Mouse (Mus musculus) hindbrain, embryonic 11.5 days (tissue): ENCODE data around the gene Snx10. TPM values are rescaled to one million over a fixed set of nuclear protein-coding genes. Genes with fewer than 3 reads are reported as not detected.

Source experiments
- ATAC-seq: fragments of 200-750 bp; cut with Nextera tagmentation; 2 replicates; pipeline ENCODE4 v1.8.0; 2017; ENCODE audit warnings: mild to moderate bottlenecking, moderate TSS enrichment, moderate library complexity; ENCODE audit not compliant: low FRiP score
- DNase-seq: peaks from one replicate; pipeline ENCODE4 v3.0.0-alpha.2; 2015; ENCODE audit warnings: low spot score
- H3K27ac ChIP-seq: fragments of 300-500 bp; sonication (generic); 2 replicates; pipeline ENCODE4 v1.5.1; 2014; ENCODE audit warnings: mild to moderate bottlenecking, low read depth, low read length
- H3K27me3 ChIP-seq: fragments of 300-500 bp; sonication (generic); 2 replicates; pipeline ENCODE4 v1.6.1; 2014; ENCODE audit warnings: mild to moderate bottlenecking, low read length, moderate library complexity, mixed read lengths; ENCODE audit not compliant: control insufficient read depth, insufficient read depth
- H3K36me3 ChIP-seq: fragments of 300-500 bp; sonication (generic); 2 replicates; pipeline ENCODE4 v1.6.1; 2014; ENCODE audit warnings: mild to moderate bottlenecking, low read length, moderate library complexity, mixed read lengths; ENCODE audit not compliant: control insufficient read depth, insufficient read depth
- H3K4me1 ChIP-seq: fragments of 300-500 bp; sonication (generic); replicated peaks from 2 replicates; pipeline ENCODE4 v1.6.1; 2014; ENCODE audit warnings: low read length, mixed read lengths; ENCODE audit not compliant: control insufficient read depth, insufficient read depth
- H3K4me2 ChIP-seq: fragments of 300-500 bp; sonication (generic); replicated peaks from 2 replicates; pipeline ENCODE4 v1.6.1; 2014; ENCODE audit warnings: mild to moderate bottlenecking, low read depth, low read length
- H3K4me3 ChIP-seq: fragments of 300-500 bp; sonication (generic); 2 replicates; pipeline ENCODE4 v1.5.1; 2014; ENCODE audit warnings: low read depth, low read length
- H3K9ac ChIP-seq: fragments of 300-500 bp; sonication (generic); 2 replicates; pipeline ENCODE4 v1.6.1; 2014; ENCODE audit warnings: low read depth, low read length
- H3K9me3 ChIP-seq: fragments of 300-500 bp; sonication (generic); 2 replicates; pipeline ENCODE4 v1.6.1; 2016; ENCODE audit warnings: low read length; ENCODE audit not compliant: control insufficient read depth
- WGBS: fragments of 180-500 bp; shearing (Covaris S2); extraction: QIAGEN DNeasy Blood & Tissue Kit; methylation state at CpG from one replicate; pipeline ENCODE4 v1.1.7; 2014; 5-methylcytosine and 5-hydroxymethylcytosine counted together
- polyA plus RNA-seq: library from polyadenylated mRNA; unstranded; fragments of >200 nt; fragmentation: Nextera tagmentation; extraction: Ambion mirVana; gene quantifications from 2 replicates; pipeline ENCODE4 v1.2.1, GENCODE M21; 2014

Snx10 gene
- polyA plus RNA-seq, 1 experiment from 2014 or later, result 47.6 TPM

GRCm38 (mm10) chr6:51566771-51567680 is 43.3 kb downstream of the Snx10 start:
- DNase-seq (no peak), ATAC-seq (no peak)
- H3K27ac ChIP-seq, result no peak overlapping the region
- H3K9ac ChIP-seq, result no peak overlapping the region
- no peaks in the 10 kb centered on the region for H3K9me3 ChIP-seq
- H3K36me3 ChIP-seq, result no peaks in the 10 kb centered on the region
- WGBS, result 74% methylated on average over 14 of the region's 14 CpGs
- H3K4me3 ChIP-seq, result no peak overlapping the region
- no peaks in the 10 kb centered on the region for H3K4me1 ChIP-seq
- no peaks in the 10 kb centered on the region for H3K27me3 ChIP-seq
- no peak overlapping the region for H3K4me2 ChIP-seq

- 82% methylated on average over 8 of the region's 8 CpGs for WGBS
- H3K9ac ChIP-seq, result no peak overlapping the region
- H3K4me1 ChIP-seq, result no peaks in the 10 kb centered on the region
- DNase-seq (no peak), ATAC-seq (no peak)
- H3K27ac ChIP-seq, result no peak overlapping the region
- no peaks in the 10 kb centered on the region for H3K27me3 ChIP-seq
- no peak overlapping the region for H3K4me3 ChIP-seq
- no peaks in the 10 kb centered on the region for H3K36me3 ChIP-seq
- H3K9me3 ChIP-seq, result no peaks in the 10 kb centered on the region
- H3K4me2 ChIP-seq, result no peak overlapping the region
Observed at GRCm38 (mm10) chr6:51569086-51569485, 45.4 kb downstream of the Snx10 start.

GRCm38 (mm10) chr6:51573136-51573535 is 49.4 kb downstream of the Snx10 start:
- H3K27ac ChIP-seq, result no peak overlapping the region
- no peaks in the 10 kb centered on the region for H3K9me3 ChIP-seq
- WGBS, result 81% methylated on average over 4 of the region's 4 CpGs
- no peak overlapping the region for H3K4me3 ChIP-seq
- no peaks in the 10 kb centered on the region for H3K4me1 ChIP-seq
- DNase-seq (no peak), ATAC-seq (no peak)
- no peak overlapping the region for H3K9ac ChIP-seq
- no peaks in the 10 kb centered on the region for H3K36me3 ChIP-seq
- no peak overlapping the region for H3K4me2 ChIP-seq
- H3K27me3 ChIP-seq, result no peaks in the 10 kb centered on the region

GRCm38 (mm10) chr6:51574132-51574531 is 50.4 kb downstream of the Snx10 start:
- no peak for ATAC-seq
- H3K27me3 ChIP-seq, result no peaks in the 10 kb centered on the region
- no peaks in the 10 kb centered on the region for H3K36me3 ChIP-seq
- 93% methylated on average over 13 of the region's 13 CpGs for WGBS
- H3K4me3 ChIP-seq, result no peak overlapping the region
- H3K9ac ChIP-seq, result no peak overlapping the region
- no peak overlapping the region for H3K27ac ChIP-seq
- no peak for DNase-seq
- no peak overlapping the region for H3K4me2 ChIP-seq
- no peaks in the 10 kb centered on the region for H3K9me3 ChIP-seq
- H3K4me1 ChIP-seq, result no peaks in the 10 kb centered on the region

GRCm38 (mm10) chr6:51578415-51578814 is 54.7 kb downstream of the Snx10 start:
- no peaks in the 10 kb centered on the region for H3K36me3 ChIP-seq
- ATAC-seq (no peak), DNase-seq (no peak)
- H3K9ac ChIP-seq, result no peak overlapping the region
- WGBS, result 86% methylated on average over 4 of the region's 4 CpGs
- no peak overlapping the region for H3K4me2 ChIP-seq
- H3K4me1 ChIP-seq, result no peaks in the 10 kb centered on the region; the same call in 1 of the 2 replicates
- H3K27ac ChIP-seq, result no peak overlapping the region
- H3K27me3 ChIP-seq, result no peaks in the 10 kb centered on the region
- no peaks in the 10 kb centered on the region for H3K9me3 ChIP-seq
- no peak overlapping the region for H3K4me3 ChIP-seq

- Histone ChIP-seq H3K27me3 (no peaks in the 10 kb centered on the region), H3K4me1 (no peaks in the 10 kb centered on the region; the same call in 1 of the 2 replicates), H3K4me2 (no peak overlapping the region), H3K36me3 (no peaks in the 10 kb centered on the region), H3K4me3 (no peak overlapping the region), H3K9me3 (no peaks in the 10 kb centered on the region), H3K9ac (no peak overlapping the region), H3K27ac (no peak overlapping the region)
- WGBS, result 35% methylated on average over 18 of the region's 18 CpGs
- ATAC-seq (peak; percentile 83), DNase-seq (peak; percentile 94)
Observed at GRCm38 (mm10) chr6:51580040-51580680, 56.5 kb downstream of the Snx10 start.

- no peak overlapping the region; the same call in 1 of the 2 replicates for H3K27ac ChIP-seq
- no peaks in the 10 kb centered on the region; the same call in 1 of the 2 replicates for H3K4me1 ChIP-seq
- H3K4me3 ChIP-seq, result no peak overlapping the region
- no peak overlapping the region for H3K9ac ChIP-seq
- H3K4me2 ChIP-seq, result no peak overlapping the region
- WGBS, result 76% methylated on average over 9 of the region's 9 CpGs
- H3K36me3 ChIP-seq, result no peaks in the 10 kb centered on the region
- no peaks in the 10 kb centered on the region for H3K27me3 ChIP-seq
- no peaks in the 10 kb centered on the region for H3K9me3 ChIP-seq
- ATAC-seq (no peak), DNase-seq (no peak)
Observed at GRCm38 (mm10) chr6:51581418-51581817, 57.7 kb downstream of the Snx10 start.

- no peak for ATAC-seq
- Histone ChIP-seq H3K27me3 (no peaks in the 10 kb centered on the region), H3K9ac (no peak overlapping the region), H3K4me2 (no peak overlapping the region), H3K36me3 (no peaks in the 10 kb centered on the region), H3K9me3 (no peaks in the 10 kb centered on the region), H3K4me1 (no peaks in the 10 kb centered on the region; the same call in 1 of the 2 replicates), H3K27ac (peak overlapping the region; percentile 43; the same call in 1 of the 2 replicates), H3K4me3 (no peak overlapping the region)
- DNase-seq, result no peak
- 86% methylated on average over 9 of the region's 9 CpGs for WGBS
Observed at GRCm38 (mm10) chr6:51582051-51582450, 58.4 kb downstream of the Snx10 start.
